Mouse (Mus musculus): ENCODE measurements around the gene Ubac2.

DNA sequence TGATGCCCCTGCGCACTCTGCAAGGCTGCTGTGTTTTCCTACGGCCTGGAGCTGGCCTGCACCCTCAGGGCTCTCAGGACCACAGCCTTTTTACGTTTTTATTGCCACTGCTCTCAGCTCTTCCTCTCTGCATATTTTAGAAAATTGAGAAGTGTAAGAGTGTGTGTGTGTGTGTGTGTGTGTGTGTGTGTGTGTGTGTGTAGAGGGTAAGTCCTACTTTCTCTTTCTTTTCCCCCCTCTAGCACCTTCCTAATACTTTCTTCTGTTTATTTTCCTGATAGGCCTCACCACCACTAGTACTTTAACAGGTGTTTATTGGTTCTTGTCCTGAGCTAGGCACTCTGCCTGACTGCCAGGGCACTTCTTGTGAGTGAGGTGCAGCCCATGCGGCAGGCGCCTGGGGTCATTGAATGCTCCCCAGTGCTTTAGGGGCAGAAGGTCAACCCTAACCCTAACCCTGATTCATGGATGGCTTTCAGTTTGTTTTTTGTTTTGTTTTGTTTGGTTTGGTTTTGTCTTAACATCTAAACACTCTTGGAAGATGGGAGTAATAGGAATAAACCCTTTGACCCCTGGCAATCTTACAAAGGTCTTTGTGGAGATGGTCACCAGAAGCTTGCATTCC, 16.2 kb downstream of the Ubac2 start:
- TF ChIP-seq CTCF (IDR thresholded peaks at IDR 0.05; ENCODE audit: low read depth, low read length), result no peak
- TF ChIP-seq POLR2AphosphoS5 (IDR thresholded peaks at IDR 0.05; ENCODE audit: insufficient replicate concordance, low read depth, low read length), result no peak
